Mouse (Mus musculus): ENCODE data around the gene Mogat2. TPM values are rescaled to one million over a fixed set of nuclear protein-coding genes. Genes with fewer than 3 reads are reported as not detected.

Gene Mogat2
- 0.64 and 0.95 TPM in 2 replicates for polyA plus RNA-seq (2015; fragmentation: Nextera tagmentation; extraction: Ambion mirVana)

DNA sequence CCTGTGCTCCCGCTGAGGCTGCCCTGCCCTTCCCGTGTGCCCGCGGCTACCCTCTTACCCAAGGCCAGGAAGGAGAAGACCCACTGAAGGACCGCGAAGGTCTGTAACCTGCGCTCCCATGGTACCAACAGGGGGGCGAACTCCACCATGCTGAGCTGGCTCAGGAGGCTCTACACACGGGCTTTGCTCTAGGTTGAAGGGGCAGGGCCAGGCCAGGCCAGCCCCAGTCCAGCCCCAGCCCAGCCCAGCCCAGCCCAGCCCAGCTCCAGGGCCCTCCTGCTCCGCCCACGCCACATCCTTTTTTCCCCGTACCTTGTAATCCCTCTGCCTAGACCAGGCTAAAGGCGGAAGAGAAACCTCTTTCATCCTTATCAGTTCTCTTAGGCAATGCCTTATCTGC, at the start of gene Mogat2:
Gene Mogat2, minus strand, starts transcription at position 203 of the 400 bp plus-strand sequence.
- peak; percentile 49; the same call in 1 of the 2 replicates for ATAC-seq (replicated peaks; ENCODE audit: extremely low read depth, insufficient read depth, low FRiP score)
- Histone ChIP-seq H3K4me3 (ENCODE audit: low read length) (peak within 1 kb of the TSS; percentile 26), H3K4me2 (ENCODE audit: low read depth, low read length) (peak within 1 kb of the TSS; percentile 56), H3K9me3 (replicated peaks; ENCODE audit: control insufficient read depth, low read length) (no peaks in the 10 kb centered on the region), H3K27me3 (ENCODE audit: control insufficient read depth, insufficient read depth, low read length) (peaks cover 3% of the 10 kb centered on the region), H3K27ac (ENCODE audit: low read length) (no peak within 1 kb of the TSS), H3K4me1 (ENCODE audit: control insufficient read depth, insufficient read depth, low read length) (peaks cover 13% of the 10 kb centered on the region), H3K9ac (ENCODE audit: low read length) (no peak within 1 kb of the TSS), H3K36me3 (ENCODE audit: control insufficient read depth, insufficient read depth) (no peaks in the 10 kb centered on the region)
- 3% methylated on average over 13 of the region's 13 CpGs for WGBS

DNA sequence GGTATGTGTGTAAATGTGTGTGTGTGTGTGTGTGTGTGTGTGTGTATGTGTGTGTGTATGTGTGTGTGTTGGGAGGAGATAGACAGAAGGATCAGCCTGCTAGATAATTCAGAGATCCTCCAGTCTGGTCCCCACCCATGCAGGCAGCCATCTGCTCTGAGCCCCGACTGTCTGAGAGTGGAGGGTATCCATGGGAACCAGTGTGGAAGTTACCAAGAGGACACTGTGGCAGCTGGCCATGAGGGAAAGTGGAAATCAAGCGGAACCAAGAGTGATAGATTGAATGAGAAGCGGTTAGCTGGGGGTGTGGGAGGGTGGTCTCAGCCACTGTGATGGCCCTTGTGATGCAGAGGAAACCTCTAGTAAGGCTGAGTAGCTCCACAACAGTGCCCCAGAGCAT, 48.9 kb upstream of the Mogat2 start:
- Histone ChIP-seq H3K9me3 (replicated peaks; ENCODE audit: control insufficient read depth, low read length) (no peaks in the 10 kb centered on the region; the same call in 1 of the 2 replicates), H3K4me1 (ENCODE audit: control insufficient read depth, insufficient read depth, low read length) (peaks cover 14% of the 10 kb centered on the region), H3K36me3 (ENCODE audit: control insufficient read depth, insufficient read depth) (no peaks in the 10 kb centered on the region), H3K27me3 (ENCODE audit: control insufficient read depth, insufficient read depth, low read length) (no peaks in the 10 kb centered on the region; the same call in 1 of the 2 replicates), H3K4me3 (ENCODE audit: low read length) (no peak overlapping the region), H3K4me2 (ENCODE audit: low read depth, low read length) (no peak overlapping the region), H3K27ac (ENCODE audit: low read length) (no peak overlapping the region), H3K9ac (ENCODE audit: low read length) (no peak overlapping the region)
- 62% methylated on average over 3 of the region's 3 CpGs for WGBS
- no peak for ATAC-seq (replicated peaks; ENCODE audit: extremely low read depth, insufficient read depth, low FRiP score)

DNA sequence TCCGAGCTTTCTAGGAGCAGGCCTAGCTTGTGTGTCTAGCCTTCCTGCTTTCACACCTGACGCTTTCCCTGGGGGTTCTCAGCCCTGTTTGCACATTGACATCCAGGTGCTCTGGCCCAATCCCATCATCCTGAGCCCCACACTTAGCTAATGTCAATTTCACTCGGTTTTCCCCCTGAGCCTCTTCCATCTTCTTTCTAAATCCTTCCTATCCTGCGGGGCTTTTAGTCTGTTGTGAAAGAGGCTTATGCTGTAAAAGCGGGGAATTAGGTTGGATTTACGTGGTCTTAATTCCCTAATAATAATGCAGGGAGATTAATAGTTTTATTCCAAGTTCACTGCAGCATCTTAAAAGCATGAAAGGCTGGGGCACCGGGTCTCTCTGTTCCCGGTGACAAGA, 41.2 kb upstream of the Mogat2 start:
- Histone ChIP-seq H3K9ac (ENCODE audit: low read length) (no peak overlapping the region), H3K4me1 (ENCODE audit: control insufficient read depth, insufficient read depth, low read length) (no peaks in the 10 kb centered on the region), H3K4me2 (ENCODE audit: low read depth, low read length) (no peak overlapping the region), H3K36me3 (ENCODE audit: control insufficient read depth, insufficient read depth) (no peaks in the 10 kb centered on the region), H3K4me3 (ENCODE audit: low read length) (no peak overlapping the region), H3K9me3 (replicated peaks; ENCODE audit: control insufficient read depth, low read length) (no peaks in the 10 kb centered on the region), H3K27me3 (ENCODE audit: control insufficient read depth, insufficient read depth, low read length) (no peaks in the 10 kb centered on the region; the same call in 1 of the 2 replicates), H3K27ac (ENCODE audit: low read length) (no peak overlapping the region)
- no peak for ATAC-seq (replicated peaks; ENCODE audit: extremely low read depth, insufficient read depth, low FRiP score)
- WGBS: 76% methylated on average over 8 of the region's 8 CpGs

DNA sequence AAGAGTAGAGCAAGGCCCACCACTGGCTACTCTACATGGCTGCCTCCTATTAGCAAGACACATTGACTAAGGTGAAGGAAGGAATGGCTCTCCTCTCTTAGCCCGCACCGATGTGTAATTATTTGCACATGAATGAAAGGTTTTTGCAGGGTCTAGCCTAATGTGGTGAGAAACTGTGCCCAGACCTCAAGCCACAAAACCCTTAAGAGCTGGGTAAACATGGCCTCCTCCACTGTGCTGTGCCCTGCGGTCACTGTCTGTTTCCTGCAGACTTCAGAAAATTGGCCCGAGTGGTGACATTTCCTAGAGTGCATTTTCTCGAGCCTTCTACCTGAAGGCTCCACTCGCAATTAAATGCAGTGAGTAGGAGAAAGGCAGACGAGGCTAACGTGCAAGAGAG, 39.9 kb upstream of the Mogat2 start:
- H3K9ac ChIP-seq (ENCODE audit: low read length): no peak overlapping the region
- H3K4me2 ChIP-seq (ENCODE audit: low read depth, low read length): no peak overlapping the region
- ATAC-seq (replicated peaks; ENCODE audit: extremely low read depth, insufficient read depth, low FRiP score): no peak
- H3K9me3 ChIP-seq (replicated peaks; ENCODE audit: control insufficient read depth, low read length): no peaks in the 10 kb centered on the region
- WGBS: 84% methylated on average over 8 of the region's 8 CpGs
- no peaks in the 10 kb centered on the region for H3K36me3 ChIP-seq (ENCODE audit: control insufficient read depth, insufficient read depth)
- H3K27ac ChIP-seq (ENCODE audit: low read length): no peak overlapping the region
- H3K4me3 ChIP-seq (ENCODE audit: low read length): no peak overlapping the region
- H3K27me3 ChIP-seq (ENCODE audit: control insufficient read depth, insufficient read depth, low read length): peaks cover 3% of the 10 kb centered on the region; the same call in 1 of the 2 replicates
- no peaks in the 10 kb centered on the region for H3K4me1 ChIP-seq (ENCODE audit: control insufficient read depth, insufficient read depth, low read length)

DNA sequence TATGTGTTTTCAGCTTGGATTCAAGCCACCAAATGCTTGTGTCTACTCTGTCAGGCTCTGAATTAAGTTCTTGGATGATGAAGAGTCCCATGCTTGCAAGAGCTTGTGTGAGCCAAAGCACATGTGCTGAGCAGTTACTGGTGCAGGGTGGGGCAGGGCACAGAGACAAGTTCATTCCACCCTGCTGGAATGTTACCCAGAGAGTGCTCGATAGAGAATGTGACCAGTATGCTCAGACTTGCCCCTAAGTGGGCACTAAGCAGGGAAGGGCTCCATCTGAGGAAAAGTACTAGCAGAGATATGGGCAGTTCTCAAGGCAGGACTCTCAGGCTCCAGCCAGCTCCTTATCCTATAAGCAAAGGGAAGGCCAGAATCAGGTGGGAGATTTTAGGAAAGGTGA, 38.3 kb upstream of the Mogat2 start:
- Histone ChIP-seq H3K4me2 (ENCODE audit: low read depth, low read length) (no peak overlapping the region), H3K36me3 (ENCODE audit: control insufficient read depth, insufficient read depth) (no peaks in the 10 kb centered on the region), H3K27ac (ENCODE audit: low read length) (no peak overlapping the region), H3K4me1 (ENCODE audit: control insufficient read depth, insufficient read depth, low read length) (no peaks in the 10 kb centered on the region), H3K9me3 (replicated peaks; ENCODE audit: control insufficient read depth, low read length) (no peaks in the 10 kb centered on the region), H3K27me3 (ENCODE audit: control insufficient read depth, insufficient read depth, low read length) (peaks cover 3% of the 10 kb centered on the region; the same call in 1 of the 2 replicates), H3K9ac (ENCODE audit: low read length) (no peak overlapping the region), H3K4me3 (ENCODE audit: low read length) (no peak overlapping the region)
- 41% methylated on average over 1 of the region's 1 CpGs for WGBS
- no peak for ATAC-seq (replicated peaks; ENCODE audit: extremely low read depth, insufficient read depth, low FRiP score)

DNA sequence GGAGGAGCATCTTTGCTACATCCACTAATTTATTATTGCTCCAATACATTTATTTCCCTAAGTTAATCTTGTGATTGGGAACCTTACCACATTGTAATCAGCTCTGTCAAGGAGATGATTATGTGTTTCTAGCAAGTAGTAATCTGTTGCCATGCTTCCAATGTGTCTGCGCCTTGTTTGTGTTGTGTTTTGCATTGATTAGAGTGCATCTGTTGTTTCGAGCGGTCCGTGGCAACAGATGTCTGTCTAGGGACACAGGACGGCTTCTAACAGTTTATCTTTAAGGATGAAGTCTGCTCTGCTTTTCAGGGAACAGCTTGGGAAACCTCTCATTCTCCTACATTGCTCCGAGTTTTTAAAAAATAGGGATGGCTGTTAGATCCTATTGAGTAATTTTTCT, 36.7 kb upstream of the Mogat2 start:
- H3K4me2 ChIP-seq (ENCODE audit: low read depth, low read length): no peak overlapping the region
- 71% methylated on average over 6 of the region's 6 CpGs for WGBS
- peaks cover 10% of the 10 kb centered on the region for H3K4me1 ChIP-seq (ENCODE audit: control insufficient read depth, insufficient read depth, low read length)
- no peak overlapping the region for H3K27ac ChIP-seq (ENCODE audit: low read length)
- no peaks in the 10 kb centered on the region for H3K9me3 ChIP-seq (replicated peaks; ENCODE audit: control insufficient read depth, low read length)
- no peak overlapping the region for H3K9ac ChIP-seq (ENCODE audit: low read length)
- peaks cover 8% of the 10 kb centered on the region; the same call in 1 of the 2 replicates for H3K27me3 ChIP-seq (ENCODE audit: control insufficient read depth, insufficient read depth, low read length)
- H3K4me3 ChIP-seq (ENCODE audit: low read length): no peak overlapping the region
- no peak for ATAC-seq (replicated peaks; ENCODE audit: extremely low read depth, insufficient read depth, low FRiP score)
- H3K36me3 ChIP-seq (ENCODE audit: control insufficient read depth, insufficient read depth): no peaks in the 10 kb centered on the region

DNA sequence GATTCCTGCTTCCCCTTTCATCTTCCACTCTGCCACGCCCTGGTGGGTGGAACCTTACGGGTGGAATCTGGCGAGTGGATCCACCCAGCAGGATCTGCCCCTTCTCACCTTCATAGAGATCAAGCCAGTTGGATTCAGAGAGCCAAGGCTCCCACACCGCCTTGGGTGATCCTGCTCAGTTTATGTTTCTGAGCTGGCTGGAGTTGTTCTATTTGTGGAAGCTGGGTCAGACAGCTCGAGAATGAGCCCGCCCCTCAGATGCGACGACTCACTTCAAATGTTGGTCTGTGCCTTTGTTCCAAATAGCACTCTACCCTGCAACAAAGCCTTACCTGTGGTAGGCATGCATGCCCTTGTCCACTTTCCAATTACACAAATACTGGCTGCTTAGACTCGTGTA, 33.2 kb upstream of the Mogat2 start:
- no peak overlapping the region for H3K4me3 ChIP-seq (ENCODE audit: low read length)
- no peaks in the 10 kb centered on the region for H3K36me3 ChIP-seq (ENCODE audit: control insufficient read depth, insufficient read depth)
- H3K9ac ChIP-seq (ENCODE audit: low read length): no peak overlapping the region
- no peak for ATAC-seq (replicated peaks; ENCODE audit: extremely low read depth, insufficient read depth, low FRiP score)
- H3K9me3 ChIP-seq (replicated peaks; ENCODE audit: control insufficient read depth, low read length): no peaks in the 10 kb centered on the region
- 38% methylated on average over 9 of the region's 9 CpGs for WGBS
- peak overlapping the region; percentile 27; the same call in 1 of the 2 replicates for H3K4me2 ChIP-seq (ENCODE audit: low read depth, low read length)
- peaks cover 40% of the 10 kb centered on the region for H3K27me3 ChIP-seq (ENCODE audit: control insufficient read depth, insufficient read depth, low read length)
- H3K4me1 ChIP-seq (ENCODE audit: control insufficient read depth, insufficient read depth, low read length): peaks cover 26% of the 10 kb centered on the region
- H3K27ac ChIP-seq (ENCODE audit: low read length): 0 out of 2 replicates have a peak overlapping the region, but pooled peaks have one; percentile 20

DNA sequence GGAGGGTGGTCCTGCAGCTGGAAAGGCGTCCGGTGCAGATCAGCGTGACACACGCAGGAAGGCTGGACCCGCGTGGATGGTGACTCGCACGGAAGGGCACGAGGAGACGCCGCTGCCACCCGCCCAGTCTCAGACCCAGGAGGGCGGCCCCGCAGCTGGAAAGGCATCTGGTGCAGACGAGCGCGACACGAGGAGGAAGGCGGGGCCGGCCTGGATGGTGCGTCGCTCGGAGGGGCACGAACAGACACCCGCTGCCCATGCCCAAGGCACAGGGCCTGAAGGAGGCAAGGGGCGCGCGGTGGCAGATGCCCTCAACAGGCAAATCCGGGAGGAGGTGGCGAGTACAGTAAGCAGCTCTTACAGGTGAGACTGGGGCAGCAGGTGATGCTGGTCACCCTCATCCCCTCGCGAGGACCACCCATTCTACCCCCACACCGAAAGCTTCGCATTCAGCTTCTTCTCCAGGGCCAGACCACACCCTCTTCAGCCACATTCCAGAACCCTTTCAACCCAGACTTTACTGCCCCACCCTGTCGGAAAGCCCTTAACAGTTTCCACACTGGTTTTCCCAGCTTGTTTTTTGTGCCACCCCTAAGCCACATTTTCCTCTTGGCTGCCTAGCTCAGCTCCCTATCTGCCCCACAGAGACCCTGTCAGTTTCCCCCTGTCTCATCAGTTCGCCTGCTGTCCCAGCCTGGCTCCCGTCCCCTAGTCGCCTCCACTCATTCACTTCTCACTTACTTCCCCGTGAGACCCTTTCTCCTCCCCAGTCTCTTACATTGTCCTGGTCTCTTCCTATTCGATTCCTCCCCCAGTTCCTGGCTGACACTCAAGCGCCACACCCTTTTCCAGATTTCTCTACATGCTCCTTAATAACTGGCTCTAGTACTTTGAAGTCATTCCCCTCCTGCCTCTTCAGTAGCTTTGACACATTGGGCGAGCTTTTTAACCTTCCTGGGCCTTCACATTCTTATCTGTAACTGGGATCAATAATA, 30.8 kb upstream of the Mogat2 start:
- H3K9ac ChIP-seq (ENCODE audit: low read length): no peak overlapping the region; the same call in 1 of the 2 replicates
- no peaks in the 10 kb centered on the region for H3K9me3 ChIP-seq (replicated peaks; ENCODE audit: control insufficient read depth, low read length)
- peak overlapping the region; percentile 60 for H3K4me3 ChIP-seq (ENCODE audit: low read length)
- peak overlapping the region; percentile 85 for H3K4me2 ChIP-seq (ENCODE audit: low read depth, low read length)
- H3K27me3 ChIP-seq (ENCODE audit: control insufficient read depth, insufficient read depth, low read length): peaks cover 55% of the 10 kb centered on the region
- H3K27ac ChIP-seq (ENCODE audit: low read length): no peak overlapping the region
- H3K4me1 ChIP-seq (ENCODE audit: control insufficient read depth, insufficient read depth, low read length): peaks cover 26% of the 10 kb centered on the region
- 12% methylated on average over 42 of the region's 42 CpGs for WGBS
- no peaks in the 10 kb centered on the region for H3K36me3 ChIP-seq (ENCODE audit: control insufficient read depth, insufficient read depth)
- no peak for ATAC-seq (replicated peaks; ENCODE audit: extremely low read depth, insufficient read depth, low FRiP score)

DNA sequence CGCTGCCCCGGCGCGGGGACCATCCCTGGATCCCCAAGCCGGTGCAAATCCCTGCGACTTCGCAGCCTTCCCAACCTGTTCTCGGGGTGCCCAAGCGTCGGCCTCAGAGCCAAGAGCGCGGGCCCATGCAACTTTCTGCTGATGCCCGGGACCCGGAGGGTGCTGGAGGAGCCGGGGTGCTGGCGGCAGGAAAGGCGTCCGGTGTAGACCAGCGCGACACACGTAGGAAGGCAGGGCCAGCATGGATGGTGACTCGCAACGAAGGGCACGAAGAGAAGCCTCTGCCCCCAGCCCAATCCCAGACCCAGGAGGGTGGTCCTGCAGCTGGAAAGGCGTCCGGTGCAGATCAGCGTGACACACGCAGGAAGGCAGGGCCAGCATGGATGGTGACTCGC, 30.1 kb upstream of the Mogat2 start:
- peaks cover 52% of the 10 kb centered on the region for H3K27me3 ChIP-seq (ENCODE audit: control insufficient read depth, insufficient read depth, low read length)
- peaks cover 26% of the 10 kb centered on the region for H3K4me1 ChIP-seq (ENCODE audit: control insufficient read depth, insufficient read depth, low read length)
- H3K9ac ChIP-seq (ENCODE audit: low read length): peak overlapping the region; percentile 41
- peak overlapping the region; percentile 60 for H3K4me3 ChIP-seq (ENCODE audit: low read length)
- no peaks in the 10 kb centered on the region for H3K36me3 ChIP-seq (ENCODE audit: control insufficient read depth, insufficient read depth)
- WGBS: 2% methylated on average over 29 of the region's 29 CpGs
- H3K4me2 ChIP-seq (ENCODE audit: low read depth, low read length): peak overlapping the region; percentile 85
- ATAC-seq (replicated peaks; ENCODE audit: extremely low read depth, insufficient read depth, low FRiP score): peak; percentile 45
- no peak overlapping the region for H3K27ac ChIP-seq (ENCODE audit: low read length)
- no peaks in the 10 kb centered on the region for H3K9me3 ChIP-seq (replicated peaks; ENCODE audit: control insufficient read depth, low read length)
